ENCODE assay signal across 31 mouse cellular contexts in the genomic region with DNA sequence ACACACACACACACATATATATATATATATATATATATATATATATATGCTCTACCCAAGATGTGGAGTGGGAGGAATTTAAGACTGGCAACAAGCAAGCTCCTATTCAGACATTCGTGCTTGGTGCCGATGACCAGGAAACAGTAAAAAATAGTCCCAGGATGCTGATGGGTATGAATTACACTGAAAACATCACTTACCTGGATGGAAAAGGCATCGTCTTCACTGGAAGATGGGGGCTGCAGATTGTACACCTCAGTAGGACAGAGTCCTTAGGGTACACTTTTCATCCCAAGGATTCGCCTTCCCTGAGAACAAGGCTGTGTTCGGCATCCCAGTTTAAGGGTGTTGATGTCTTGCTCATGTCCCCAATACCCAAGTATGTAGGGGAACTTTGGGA. TPM values are rescaled to one million over a fixed set of nuclear protein-coding genes. Genes with fewer than 3 reads are reported as not detected.
"Had no signal": no experiment of that assay in that cellular context is flagged by ENCODE, and none has a peak within 500 bp of the region (broad histone marks: within the 10 kb centered on the region; RNA-seq: fewer than 3 reads in every experiment).

No protein-coding gene starts in this region.

- H3K27me3 ChIP-seq: embryonic facial prominence, embryonic 12.5 days; embryonic facial prominence, embryonic 13.5 days; embryonic facial prominence, embryonic 15.5 days; forebrain, embryonic 12.5 days; forebrain, embryonic 13.5 days; forebrain, embryonic 15.5 days had no signal

- H3K4me3 ChIP-seq: embryonic facial prominence, embryonic 10.5 days; embryonic facial prominence, embryonic 12.5 days; embryonic facial prominence, embryonic 13.5 days; embryonic facial prominence, embryonic 15.5 days; erythroblast, embryonic 14.5 days; forebrain, embryonic 10.5 days; forebrain, embryonic 12.5 days; forebrain, embryonic 13.5 days; forebrain, embryonic 15.5 days; heart, adult 2 months had no signal

- H3K9me3 ChIP-seq: embryonic facial prominence, embryonic 10.5 days; embryonic facial prominence, embryonic 12.5 days; embryonic facial prominence, embryonic 13.5 days; embryonic facial prominence, embryonic 15.5 days; forebrain, embryonic 10.5 days; forebrain, embryonic 12.5 days; forebrain, embryonic 13.5 days; forebrain, embryonic 15.5 days had no signal

- H3K36me3 ChIP-seq: embryonic facial prominence, embryonic 10.5 days; embryonic facial prominence, embryonic 12.5 days; embryonic facial prominence, embryonic 13.5 days; embryonic facial prominence, embryonic 15.5 days; forebrain, embryonic 10.5 days; forebrain, embryonic 12.5 days; forebrain, embryonic 15.5 days had no signal

- H3K4me2 ChIP-seq: embryonic facial prominence, embryonic 12.5 days; embryonic facial prominence, embryonic 13.5 days; embryonic facial prominence, embryonic 15.5 days; forebrain, embryonic 12.5 days; forebrain, embryonic 13.5 days; forebrain, embryonic 15.5 days had no signal

- ATAC-seq: forebrain, embryonic 13.5 days; forebrain, embryonic 14.5 days; forebrain, embryonic 15.5 days; forebrain, embryonic 16.5 days; forebrain, postnatal 0 days had no signal

- H3K9ac ChIP-seq: embryonic facial prominence, embryonic 12.5 days; embryonic facial prominence, embryonic 13.5 days; embryonic facial prominence, embryonic 15.5 days; forebrain, embryonic 12.5 days; forebrain, embryonic 13.5 days; forebrain, embryonic 15.5 days; forebrain, postnatal 0 days had no signal

- DNase-seq: cerebellum, adult 18-20 months; cerebellum, adult 2 months; cerebellum, adult 8-10 months; cerebellum, adult 9-10 months; cerebellum, adult 9-11 months; cerebellum, postnatal 10 days; cerebellum, postnatal 25 days; cerebellum, postnatal 36 days; embryo, embryonic 11 days; forebrain, postnatal 0 days; gastrocnemius, postnatal 10 days; gastrocnemius, postnatal 14 days; gastrocnemius, postnatal 25 days; heart, adult 18-20 months; heart, adult 2 months had no signal

- H3K4me1 ChIP-seq: embryonic facial prominence, embryonic 12.5 days had no signal

- H3K27ac ChIP-seq: embryonic facial prominence, embryonic 10.5 days; embryonic facial prominence, embryonic 12.5 days; embryonic facial prominence, embryonic 13.5 days; embryonic facial prominence, embryonic 15.5 days; forebrain, embryonic 10.5 days; forebrain, embryonic 12.5 days; forebrain, embryonic 13.5 days; forebrain, embryonic 15.5 days; heart, adult 2 months had no signal

RNA-seq across cellular contexts. Expression of gene Cxcl10, which starts 15.3 kb away (rescaled TPM):
- total RNA-seq: gastrocnemius, postnatal 25 days; heart, adult 8-10 months had no signal
- polyA plus RNA-seq: erythroblast, embryonic 14.5 days; forebrain, embryonic 10.5 days; forebrain, embryonic 16.5 days had no signal

RNA-seq across cellular contexts. Expression of gene Art3, which starts 32.4 kb away (rescaled TPM):
- total RNA-seq: common myeloid progenitor, adult 5-6 weeks had no signal
- polyA plus RNA-seq: erythroblast, embryonic 14.5 days had no signal

RNA-seq across cellular contexts. Expression of gene Cxcl9, which starts 36.1 kb away (rescaled TPM):
- total RNA-seq: forebrain, postnatal 0 days had no signal
- polyA plus RNA-seq: cerebellum, adult 2 months; cortical plate, adult 2 months; embryonic facial prominence, embryonic 10.5 days; embryonic facial prominence, embryonic 11.5 days; embryonic facial prominence, embryonic 12.5 days; embryonic facial prominence, embryonic 13.5 days; erythroblast, embryonic 14.5 days; forebrain, embryonic 10.5 days; forebrain, embryonic 11.5 days; forebrain, embryonic 12.5 days; forebrain, embryonic 13.5 days; forebrain, embryonic 14.5 days; forebrain, embryonic 15.5 days; forebrain, embryonic 16.5 days; forebrain, postnatal 0 days had no signal
